Mouse (Mus musculus): ENCODE measurements around the gene Nol3.

Gene Nol3

DNA sequence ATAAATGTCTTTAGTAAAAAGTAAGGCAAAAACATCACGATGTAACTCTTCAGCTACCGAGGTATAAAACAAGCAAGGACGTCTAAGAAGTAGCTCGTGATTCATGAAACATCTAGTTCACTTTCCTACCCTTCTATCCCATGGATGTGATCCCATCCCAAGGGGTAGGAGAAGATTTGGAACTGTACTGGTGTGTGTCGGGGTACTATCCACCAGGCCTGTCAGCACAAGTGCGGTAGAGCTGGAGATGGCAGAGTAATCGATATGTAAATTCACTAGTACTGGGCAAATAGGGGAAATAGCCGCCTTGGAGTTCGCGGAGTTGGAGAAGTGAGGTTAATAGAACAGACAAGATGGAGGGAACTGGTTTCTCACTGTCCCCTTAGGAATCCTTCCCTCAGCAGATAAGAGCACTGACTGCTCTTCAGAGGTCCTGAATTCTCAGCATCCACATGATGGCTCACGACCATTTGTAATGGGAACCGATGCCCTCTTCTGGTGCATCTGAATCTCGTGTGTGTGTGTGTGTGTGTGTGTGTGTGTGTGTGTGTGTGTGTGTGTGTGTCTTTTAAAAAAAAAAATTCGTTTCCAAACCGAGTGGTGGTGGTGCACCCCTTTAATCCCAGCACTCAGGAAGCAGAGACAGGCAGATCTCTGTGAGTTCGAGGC, 12.6 kb upstream of the Nol3 start:
- no peak for DNase-seq (ENCODE audit: low spot score)

DNA sequence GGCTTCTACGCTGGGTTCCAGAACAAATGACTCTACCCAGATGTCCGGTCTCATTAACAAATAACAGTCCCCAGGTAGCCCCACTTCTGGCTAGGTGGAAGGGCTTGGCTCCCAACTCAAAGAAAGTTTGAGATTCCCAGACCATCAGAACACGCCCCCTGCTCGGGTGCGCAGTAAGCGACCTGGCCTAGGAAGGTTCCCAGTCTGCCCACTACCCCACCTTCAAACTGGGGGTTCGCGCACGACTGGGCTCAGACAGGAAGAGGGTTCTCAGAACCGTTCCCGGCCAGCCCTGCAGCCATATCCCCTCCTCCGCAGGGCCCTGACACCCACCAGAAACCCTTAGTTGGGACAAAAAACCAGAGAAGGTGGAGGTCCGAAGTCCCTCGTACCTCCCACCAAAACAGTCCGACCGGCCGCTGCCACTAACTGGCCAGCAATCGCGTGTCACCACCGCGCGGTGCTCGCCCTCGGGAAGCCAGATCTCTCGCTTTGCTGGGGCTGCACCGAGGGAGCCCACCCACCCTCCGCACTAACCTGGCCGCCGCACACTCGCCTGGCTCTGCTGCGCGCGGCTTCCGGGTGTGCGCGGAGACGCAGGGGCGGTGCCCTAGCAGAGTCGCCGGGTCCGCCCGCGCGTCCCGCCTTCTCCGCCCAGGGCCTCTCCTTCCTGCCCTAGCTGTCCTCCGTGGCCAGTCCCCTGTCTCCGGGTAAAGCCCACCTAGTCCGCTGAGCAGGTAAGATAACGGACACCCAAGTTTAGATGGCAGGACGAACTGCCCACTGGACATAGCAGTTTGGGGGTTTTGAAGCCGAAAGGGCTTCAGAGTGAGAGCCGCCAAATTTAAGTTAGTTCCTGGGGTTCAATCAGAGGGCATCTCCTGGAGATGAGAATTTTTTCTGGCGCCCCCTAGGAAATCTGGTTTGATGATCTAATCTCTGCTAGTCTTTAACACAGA, 11.6 kb upstream of the Nol3 start, which contains the start of the genes Tradd and Fbxl8:
Gene Tradd (minus strand): TSS at position 586 of the 959 bp plus-strand sequence.
Gene Fbxl8 (plus strand): TSS at position 625 of the 959 bp plus-strand sequence.
- DNase-seq (ENCODE audit: low spot score): no peak

DNA sequence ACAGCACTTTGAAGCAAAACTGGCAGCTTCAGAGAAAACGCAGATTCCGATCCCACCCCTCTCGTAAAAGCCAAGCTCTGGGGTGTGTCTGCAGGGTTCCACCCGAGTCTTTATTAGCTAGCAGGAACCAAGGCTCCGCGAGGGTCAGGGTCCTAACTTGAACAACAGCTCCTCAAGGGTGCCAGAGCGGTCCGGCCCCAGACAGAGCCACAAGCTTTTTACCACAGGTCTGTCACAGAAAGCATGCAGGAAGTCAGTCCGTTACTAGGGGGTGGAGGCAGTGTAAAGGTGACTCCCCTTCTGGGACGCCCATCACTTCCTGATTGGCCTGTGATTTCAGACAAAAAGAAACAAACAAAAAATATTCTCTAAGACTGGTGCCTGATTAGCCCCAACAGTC, 10.8 kb upstream of the Nol3 start:
- no peak for DNase-seq (ENCODE audit: low spot score)

DNA sequence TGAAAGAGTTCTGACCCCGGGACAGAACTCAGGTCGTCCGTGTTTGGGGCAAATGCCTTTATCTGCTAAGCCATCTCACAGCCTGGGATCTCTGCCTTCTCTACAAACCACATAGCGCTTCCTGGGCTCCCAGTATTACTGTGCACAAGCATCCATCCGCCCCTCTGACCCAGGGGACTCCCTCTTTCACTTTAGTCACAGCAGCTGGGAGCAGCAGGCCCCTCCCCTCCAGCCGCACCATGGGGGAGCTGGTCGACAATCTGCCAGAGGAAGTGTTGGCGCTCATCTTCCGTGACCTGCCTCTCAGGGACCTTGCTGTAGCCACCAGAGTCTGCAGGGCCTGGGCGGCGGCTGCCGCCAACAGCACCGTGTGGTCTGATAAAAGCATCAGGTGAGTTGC, 9.2 kb upstream of the Nol3 start:
- no peak for DNase-seq (ENCODE audit: low spot score)

DNA sequence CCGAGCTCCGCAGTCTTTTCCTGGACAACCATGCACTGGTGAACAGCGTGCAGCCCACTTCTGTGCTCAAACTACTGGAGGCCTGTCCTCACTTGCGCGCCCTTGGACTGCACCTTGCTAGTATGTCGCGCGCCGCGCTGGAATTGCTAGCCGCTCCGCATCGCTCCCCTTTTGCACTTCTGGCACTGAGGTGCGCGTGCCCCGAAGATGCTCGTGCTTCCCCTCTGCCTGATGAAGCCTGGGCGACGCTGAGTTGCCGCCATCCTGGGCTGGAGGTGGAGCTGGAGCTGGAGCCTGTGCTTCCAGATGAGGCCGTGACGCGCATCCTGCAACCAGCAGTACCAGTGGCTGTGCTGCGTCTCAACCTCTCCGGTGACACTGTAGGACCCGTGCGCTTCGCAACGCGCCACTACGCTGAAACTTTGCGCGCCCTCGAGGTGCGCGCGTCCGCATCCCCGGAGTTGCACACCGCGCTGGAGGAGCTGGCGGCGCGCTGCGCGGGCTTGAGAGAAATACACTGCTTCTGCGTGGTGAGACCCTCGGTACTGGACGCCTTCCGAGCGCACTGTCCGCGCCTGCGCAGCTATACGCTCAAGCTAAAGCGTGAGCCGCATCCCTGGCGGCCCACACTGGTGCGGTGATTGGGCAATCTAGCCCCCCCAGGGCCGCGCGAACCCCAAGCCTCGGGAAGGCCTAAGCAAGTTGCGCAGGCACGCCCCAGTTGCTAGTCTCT, 7.4 kb upstream of the Nol3 start:
- DNase-seq (ENCODE audit: low spot score): no peak

DNA sequence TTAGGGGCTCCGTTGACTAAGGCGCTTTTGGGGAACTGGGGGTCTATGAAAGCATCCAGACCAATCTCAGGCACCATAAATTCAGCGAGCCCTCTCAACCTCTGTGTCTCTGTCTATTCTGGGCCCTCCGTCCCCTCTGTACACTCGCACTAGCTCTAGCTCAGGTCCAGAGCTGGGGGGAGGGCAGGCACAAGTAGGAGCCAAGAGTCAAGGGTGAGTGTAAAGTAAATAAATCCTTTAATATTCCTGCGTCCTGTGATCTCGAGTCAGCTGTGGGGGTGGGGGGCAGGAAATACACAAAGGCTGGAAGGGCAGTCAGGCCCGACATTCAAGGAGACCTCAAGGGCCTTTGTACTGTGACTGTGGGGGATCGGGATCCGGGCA, 6.9 kb upstream of the Nol3 start:
- DNase-seq (ENCODE audit: low spot score): no peak

DNA sequence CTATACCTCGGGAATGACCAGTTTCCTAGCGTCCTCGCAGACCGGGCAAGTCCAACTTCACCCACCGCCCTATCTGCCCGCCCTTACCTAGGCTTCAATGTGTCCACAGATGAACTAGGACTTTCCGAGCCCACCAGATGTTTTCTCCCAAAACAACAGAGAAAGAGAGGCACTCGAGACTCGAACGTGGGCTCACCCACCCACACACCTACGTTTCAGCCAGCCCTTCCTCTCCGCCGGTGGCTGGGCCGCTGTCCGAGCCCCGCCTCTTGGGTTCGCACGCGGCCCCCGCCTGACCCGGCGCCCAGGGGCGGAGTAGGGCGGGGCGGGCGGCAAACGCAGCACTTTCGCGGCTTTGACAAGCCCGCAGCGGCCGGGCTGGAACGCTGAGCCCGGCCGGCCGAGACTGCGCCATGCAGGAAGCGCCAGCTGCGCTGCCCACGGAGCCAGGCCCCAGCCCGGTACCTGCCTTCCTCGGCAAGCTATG, 6.4 kb upstream of the Nol3 start, which contains the start of gene Hsf4:
Gene Hsf4 (plus strand): TSS at position 341 of the 487 bp plus-strand sequence.
- no peak for DNase-seq (ENCODE audit: low spot score)

DNA sequence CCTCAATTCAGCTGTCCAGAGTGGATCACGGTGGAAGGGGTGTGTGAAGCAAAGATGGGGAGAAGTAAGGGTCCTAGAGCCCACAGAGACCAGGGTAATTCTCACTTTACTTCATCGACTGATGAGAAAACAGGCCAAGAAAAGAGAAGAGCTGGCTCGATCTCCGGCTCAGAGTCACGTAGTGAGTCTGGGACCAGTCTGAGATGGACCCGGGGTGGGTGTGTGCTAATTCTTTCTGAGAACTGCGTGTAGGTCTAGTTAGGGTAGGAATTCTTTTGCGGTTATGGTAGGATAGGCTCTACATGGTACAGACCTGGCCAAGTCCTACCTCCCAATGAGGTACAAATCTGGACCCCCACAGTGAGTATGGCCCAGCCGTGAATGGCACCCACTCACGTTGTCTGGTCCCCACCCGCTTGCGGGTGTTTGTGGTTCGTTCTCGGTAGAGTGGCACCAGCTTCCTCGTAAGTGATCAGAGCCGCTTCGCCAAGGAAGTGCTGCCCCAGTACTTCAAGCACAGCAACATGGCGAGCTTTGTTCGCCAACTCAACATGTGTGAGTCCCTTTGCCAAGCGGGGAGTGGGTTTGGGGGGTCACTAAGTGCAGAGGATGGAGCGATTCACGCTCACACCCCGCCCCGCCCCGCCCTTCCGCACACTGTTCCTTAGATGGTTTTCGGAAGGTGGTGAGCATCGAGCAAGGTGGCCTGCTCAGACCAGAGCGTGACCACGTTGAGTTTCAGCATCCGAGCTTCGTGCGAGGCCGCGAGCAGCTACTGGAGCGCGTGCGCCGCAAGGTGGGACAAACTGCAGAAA, 5.6 kb upstream of the Nol3 start:
- no peak for DNase-seq (ENCODE audit: low spot score)

DNA sequence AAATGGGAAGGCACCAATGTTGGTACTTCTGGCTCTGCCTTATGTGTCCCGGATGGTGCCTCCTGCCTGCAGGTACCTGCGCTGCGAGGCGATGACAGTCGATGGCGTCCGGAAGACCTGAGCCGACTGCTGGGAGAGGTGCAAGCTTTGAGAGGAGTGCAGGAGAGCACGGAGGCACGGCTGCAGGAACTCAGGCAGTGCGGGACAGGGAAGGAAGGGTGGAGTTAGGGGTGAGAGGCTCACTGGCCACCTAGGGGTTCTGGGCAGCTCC, 5.1 kb upstream of the Nol3 start:
- no peak for DNase-seq (ENCODE audit: low spot score)

DNA sequence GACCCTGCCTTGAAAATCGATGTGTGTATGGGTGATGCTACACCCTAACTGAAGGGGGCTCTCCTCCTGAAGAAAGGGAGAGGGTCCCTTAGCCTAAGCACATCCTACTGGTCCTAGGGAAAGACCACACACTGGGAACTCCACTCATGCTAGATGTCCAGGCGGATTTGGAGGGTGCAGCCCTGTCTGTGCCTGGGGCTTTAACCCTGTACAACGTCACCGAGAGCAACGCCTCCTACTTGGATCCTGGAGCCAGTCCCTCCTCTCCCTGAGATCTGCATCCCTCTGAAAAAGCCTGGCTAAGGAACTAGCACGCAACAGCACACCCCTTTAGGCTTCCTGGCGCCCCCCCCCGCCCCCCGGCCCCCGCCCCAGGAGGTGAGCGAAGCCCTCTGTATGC, 553 bp upstream of the Nol3 start:
- DNase-seq (ENCODE audit: low spot score): no peak

DNA sequence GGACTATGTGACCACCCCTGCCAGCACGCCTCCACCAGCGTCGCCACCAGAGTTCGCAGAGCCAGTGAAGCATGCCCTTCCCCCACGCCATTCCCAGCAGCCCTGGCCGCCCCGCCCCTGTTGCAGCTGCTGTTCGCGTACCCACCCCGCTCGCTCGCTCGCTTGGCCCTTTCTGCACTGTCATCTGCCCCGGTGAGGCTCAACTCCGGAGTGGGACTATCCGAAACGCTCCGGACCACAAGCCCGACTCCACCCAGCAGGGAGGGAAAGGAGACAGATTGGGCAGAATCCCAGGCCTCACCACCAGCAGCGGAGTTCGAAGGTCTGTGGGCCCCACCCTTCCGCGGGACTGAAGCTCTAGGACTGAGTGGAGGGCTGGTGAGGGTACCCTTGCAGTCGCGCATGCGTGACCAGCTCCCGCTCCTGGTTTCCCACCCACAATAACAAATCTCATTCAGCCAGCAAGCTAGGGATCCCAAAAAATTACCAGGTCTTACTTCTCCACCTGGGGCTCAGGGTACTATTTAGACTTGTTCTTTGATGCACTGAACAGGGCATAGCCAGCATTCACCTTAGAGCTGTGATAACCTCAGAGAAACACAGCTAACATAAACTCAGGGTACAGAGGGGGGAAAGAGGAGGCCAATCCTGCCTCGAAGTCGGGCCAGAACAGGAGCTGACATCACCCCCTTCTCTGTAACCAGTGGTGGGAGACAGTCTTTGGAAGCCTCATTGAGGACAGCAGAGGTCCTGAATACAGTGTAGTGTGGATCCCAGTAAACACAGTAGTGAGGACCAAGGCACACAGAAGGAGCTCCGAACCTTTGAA, 566 bp downstream of the Nol3 start:
- no peak for DNase-seq (ENCODE audit: low spot score)

DNA sequence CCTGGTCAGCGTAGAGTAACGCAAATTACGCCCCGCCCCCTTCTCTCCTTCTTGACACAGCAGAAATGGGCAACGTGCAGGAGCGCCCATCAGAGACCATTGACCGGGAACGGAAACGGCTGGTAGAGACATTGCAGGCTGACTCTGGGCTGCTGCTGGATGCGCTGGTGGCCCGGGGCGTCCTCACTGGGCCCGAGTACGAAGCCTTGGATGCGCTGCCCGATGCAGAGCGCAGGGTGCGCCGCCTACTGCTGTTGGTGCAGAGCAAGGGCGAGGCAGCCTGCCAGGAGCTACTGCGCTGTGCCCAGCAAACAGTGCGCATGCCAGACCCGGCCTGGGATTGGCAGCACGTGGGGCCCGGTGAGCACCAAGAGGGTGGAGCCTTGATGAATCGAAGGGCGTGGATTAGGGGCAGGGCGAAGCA, 3.0 kb downstream of the Nol3 start:
- DNase-seq (ENCODE audit: low spot score): peak; percentile 74

DNA sequence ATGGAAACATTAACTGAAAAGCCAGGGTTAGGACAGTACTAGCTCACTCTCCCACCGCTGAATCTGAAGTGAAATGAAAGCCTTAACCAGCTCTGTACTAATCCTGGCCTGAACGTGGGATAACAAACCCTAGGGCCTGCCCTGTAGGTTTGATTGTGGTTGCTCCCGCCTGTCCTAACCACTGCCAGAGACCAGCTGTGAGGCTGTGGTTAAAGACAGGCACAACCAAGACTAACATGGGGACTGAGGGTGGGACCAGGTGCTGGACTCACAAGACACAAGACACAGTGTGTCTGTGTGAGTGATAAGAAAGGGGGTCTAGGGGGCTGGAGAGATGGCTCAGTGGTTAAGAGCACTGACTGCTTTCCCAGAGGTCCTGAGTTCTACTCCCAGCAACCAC, 4.6 kb downstream of the Nol3 start:
- DNase-seq (ENCODE audit: low spot score): no peak

DNA sequence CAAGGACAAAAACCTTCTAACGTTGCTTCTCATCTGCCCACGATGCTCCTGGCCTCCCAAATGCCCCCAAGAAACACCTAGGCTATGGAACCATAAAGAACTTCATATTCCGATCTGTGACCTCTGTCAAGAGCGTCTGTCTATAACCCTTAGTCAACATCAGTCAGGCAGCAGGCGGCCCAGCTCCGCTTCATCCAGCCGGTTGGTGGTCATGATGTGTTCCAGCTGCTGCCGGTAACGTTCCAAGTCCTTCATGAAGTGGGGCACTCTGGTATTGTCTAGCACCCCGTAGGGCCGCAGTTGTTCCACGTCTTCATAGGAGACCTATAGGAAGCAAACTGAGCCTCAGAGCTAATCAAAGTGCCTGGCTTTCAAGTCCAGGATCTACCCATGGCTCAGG, 5.9 kb downstream of the Nol3 start:
- no peak for DNase-seq (ENCODE audit: low spot score)

DNA sequence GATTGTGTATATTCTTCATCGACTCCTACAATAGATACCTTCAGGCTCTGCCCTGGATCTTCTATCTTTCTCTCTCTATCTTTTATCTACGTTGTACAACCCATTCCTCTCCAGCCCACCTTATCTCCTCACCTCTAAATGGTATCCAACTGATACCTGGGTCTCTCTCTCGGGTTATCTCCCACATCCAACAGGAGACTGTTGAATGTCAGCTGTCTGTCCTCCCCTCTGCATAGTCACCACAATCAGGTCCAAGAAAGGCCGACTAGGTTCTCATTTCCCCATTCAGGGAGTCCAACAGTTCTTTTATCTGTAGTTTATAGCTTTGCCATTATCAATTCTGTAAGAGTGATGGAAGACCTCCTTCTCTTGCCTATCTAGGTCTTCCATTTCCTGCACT, 6.3 kb downstream of the Nol3 start:
- DNase-seq (ENCODE audit: low spot score): no peak

DNA sequence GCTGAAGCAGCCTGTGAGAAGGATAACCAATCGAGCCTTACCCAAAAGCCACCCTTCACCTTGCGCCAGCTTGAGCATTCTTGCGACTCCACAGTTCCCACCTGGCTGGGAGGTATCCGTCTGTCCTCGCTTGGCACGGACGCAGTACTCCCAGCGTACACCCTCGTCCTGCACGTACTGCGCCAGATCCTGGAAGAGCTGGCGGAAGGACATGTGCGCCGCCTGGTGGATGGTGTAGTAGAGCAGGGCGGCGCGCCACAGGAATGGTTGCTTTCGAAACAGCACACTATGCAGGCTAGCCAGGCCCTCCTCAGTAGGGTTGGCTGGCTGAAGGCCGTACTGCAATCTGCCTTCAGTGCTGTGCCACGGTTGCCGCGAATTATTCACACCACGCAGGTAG, 7.1 kb downstream of the Nol3 start:
- no peak for DNase-seq (ENCODE audit: low spot score)

DNA sequence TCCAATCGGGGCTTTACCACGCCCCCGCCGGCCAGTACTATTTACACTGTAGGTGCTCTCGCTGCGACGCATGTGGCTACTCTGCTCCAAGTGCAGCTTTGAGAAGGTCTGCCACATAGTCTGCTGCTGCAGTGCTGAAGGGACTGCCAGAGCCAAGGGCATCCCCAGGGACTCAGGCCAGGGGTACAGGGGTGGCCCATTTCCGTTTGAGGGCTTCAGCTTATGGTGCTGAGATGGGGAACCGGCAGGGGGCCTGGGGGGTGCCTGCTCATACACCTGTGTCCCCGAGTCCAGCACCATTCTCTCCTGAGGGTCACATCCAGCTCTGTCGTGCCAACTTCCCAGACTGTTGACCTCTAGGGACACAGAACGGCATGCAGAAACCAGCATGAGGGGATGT, 9.6 kb downstream of the Nol3 start:
- DNase-seq (ENCODE audit: low spot score): no peak

DNA sequence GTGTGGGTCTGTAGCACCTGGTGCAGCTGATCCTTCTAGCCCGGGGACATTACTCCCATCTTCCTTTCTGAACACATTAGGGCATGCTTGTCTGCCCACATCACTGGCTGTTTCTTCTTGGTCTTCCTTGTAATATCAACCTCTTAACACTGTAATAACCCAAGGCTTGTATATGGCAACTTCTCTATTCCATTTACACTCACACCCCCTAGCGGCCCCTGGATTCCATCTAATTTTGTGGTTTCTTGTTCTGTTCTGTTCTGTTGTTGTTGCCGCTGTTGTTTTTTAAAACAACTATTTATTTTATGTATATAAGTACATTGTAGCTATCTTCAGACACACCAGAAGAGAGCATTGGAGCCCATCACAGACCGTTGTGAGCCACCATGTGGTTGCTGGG, 11.0 kb downstream of the Nol3 start:
- no peak for DNase-seq (ENCODE audit: low spot score)

DNA sequence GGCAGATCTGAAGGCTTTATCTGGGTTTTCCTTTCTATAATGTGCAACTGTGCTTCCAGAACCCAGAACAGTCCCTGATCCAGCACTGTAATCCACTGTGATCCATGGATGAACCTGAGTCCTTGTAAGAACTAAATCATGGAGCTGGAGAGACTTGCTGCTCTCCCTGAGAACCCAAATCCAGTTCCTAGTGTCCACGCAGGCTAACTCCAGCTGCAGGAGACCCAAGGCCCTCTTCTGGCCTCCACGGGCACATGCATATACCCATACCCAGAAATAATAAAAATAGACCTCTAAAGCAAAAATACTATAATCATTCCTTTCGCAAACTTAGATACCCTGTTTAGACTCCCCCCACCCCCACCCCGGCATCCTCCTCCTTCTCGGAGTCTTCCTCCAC, 12.3 kb downstream of the Nol3 start:
- DNase-seq (ENCODE audit: low spot score): no peak

DNA sequence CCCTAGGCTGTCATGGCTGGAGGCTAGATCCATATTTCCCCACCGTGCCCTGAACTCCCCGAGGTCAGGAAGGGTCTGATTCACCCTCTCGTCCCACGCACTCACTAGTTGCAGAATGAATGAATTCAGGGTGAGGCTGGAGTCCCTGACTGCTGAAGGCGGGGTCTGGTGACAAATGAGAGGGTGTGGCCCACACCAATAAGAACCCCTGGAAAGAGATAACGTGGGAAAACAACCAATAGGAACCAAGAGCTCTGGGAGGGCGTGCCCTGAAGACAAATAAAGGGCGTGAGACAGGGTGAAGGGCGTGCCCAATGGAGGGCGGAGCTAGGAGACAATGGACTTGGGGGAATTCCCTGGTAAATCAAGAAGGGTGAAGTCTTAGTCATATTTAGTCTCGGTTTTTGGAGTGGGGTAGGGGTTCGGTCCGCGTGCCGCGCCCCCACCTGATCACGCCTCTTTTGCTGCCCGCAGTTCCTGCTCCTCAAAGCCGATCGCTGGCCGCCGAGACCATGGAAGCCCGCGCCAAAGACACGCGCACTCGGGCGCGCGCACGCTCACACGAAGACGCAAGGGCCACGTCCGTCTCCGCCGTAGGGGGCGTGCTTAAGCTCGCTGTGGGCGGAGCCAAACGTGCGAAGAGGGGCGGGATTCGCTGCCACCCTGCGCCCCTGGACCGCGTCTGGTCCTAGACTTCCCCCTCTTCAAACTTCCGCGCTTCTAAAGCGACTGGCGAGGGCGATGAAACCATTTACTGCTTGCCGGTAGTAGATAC, 13.2 kb downstream of the Nol3 start:
- DNase-seq (ENCODE audit: low spot score): peak; percentile 90
